Mouse (Mus musculus): ENCODE results near the gene Hmga1.

GRCm38 (mm10) chr17:27558845-27559244 is 2.5 kb downstream of the Hmga1 start:
- TF ChIP-seq POLR2A (IDR thresholded peaks at IDR 0.05; ENCODE audit: borderline replicate concordance, low read depth, low read length) (no peak), CTCF (IDR thresholded peaks at IDR 0.05; ENCODE audit: low read depth, low read length) (no peak)
